Mouse (Mus musculus): ENCODE measurements around the gene Dnajb13. TPM values are rescaled to one million over a fixed set of nuclear protein-coding genes. Genes with fewer than 3 reads are reported as not detected.
A peak's percentile ranks its signal among the peaks of the same experiment; 100 is the strongest.
"Not testable (repeated sequence)": the region's sequence is repeated elsewhere in the genome, so short reads cannot be mapped to it uniquely, and the experiment has no call there.

The Dnajb13 gene
- polyA plus RNA-seq, 1 experiment from 2014 or later, result 0.14 TPM

DNA sequence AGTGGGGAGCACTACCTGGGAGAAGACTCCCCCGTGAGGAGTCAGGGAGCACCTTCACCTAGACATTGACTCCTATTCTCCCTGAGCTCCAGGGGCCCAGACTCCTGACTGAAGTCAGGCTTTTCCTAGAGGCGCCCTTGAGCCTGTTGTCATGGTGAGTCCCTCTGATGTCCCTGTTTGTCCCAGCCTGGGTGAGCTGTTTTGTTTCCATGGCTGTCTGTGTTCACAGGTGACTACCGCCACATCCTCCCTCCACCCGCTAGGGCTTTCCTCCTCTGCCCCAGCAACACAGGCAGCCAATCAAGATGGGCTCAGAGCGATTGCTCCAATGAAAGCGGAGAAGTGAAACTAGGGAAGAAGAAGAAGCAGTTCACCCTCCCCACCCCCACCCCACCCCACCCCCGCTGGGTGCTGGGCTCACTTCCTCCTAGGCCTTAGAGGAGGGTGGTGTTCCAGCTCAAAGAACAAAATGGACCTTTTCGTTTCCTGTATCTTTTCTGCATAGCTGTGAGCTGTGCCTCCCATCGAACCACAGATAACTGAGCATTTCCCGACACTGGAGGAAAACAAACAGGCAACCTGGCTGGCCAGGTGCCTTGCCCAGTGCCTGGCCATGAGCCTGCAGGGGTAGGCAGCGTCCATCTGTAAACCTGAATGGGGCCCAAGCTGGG lies 19.0 kb downstream of the Dnajb13 start:
- Histone ChIP-seq H3K4me3 (peak overlapping the region; percentile 22), H3K4me2 (replicated peaks) (peak overlapping the region; percentile 95), H3K9ac (0 out of 2 replicates have a peak overlapping the region, but pooled peaks have one; percentile 12), H3K36me3 (peaks cover 30% of the 10 kb centered on the region), H3K27me3 (0 out of 2 replicates have a peak, but pooled peaks cover 9% of the 10 kb centered on the region), H3K4me1 (peaks cover 44% of the 10 kb centered on the region), H3K27ac (peak overlapping the region; percentile 86), H3K9me3 (no peaks in the 10 kb centered on the region)
- ATAC-seq (ENCODE audit: insufficient number of reproducible peaks, insufficient read depth, low FRiP score, low TSS enrichment), result peak; percentile 19; the same call in 1 of the 2 replicates
- WGBS, result 25% methylated on average over 11 of the region's 11 CpGs

DNA sequence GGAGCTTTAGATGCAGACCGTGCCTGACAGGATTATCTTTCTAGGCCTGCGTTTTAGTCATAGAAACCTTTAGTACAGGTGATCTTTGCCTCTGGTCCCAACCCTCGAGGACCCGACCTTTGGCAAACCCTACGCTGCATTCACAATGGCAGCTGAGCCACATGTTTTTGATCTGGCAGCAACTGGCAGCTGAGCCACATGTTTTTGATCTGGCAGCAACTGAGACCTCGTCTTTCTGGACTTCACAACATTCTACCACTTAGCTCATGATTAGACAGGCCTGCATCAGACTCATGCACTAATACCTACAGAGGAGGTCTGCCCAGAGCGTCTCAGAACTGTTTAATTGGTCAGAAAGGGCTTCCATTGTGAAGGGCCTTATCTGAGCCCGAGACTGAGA lies 19.7 kb downstream of the Dnajb13 start:
- peak overlapping the region; percentile 22 for H3K4me3 ChIP-seq
- H3K27ac ChIP-seq, result peak overlapping the region; percentile 86
- H3K36me3 ChIP-seq, result peaks cover 30% of the 10 kb centered on the region
- peak overlapping the region; percentile 95 for H3K4me2 ChIP-seq (replicated peaks)
- H3K27me3 ChIP-seq, result 0 out of 2 replicates have a peak, but pooled peaks cover 9% of the 10 kb centered on the region
- ATAC-seq (ENCODE audit: insufficient number of reproducible peaks, insufficient read depth, low FRiP score, low TSS enrichment), result no peak
- no peaks in the 10 kb centered on the region for H3K9me3 ChIP-seq
- peaks cover 44% of the 10 kb centered on the region for H3K4me1 ChIP-seq
- WGBS, result 18% methylated on average over 8 of the region's 8 CpGs
- H3K9ac ChIP-seq, result no peak overlapping the region

DNA sequence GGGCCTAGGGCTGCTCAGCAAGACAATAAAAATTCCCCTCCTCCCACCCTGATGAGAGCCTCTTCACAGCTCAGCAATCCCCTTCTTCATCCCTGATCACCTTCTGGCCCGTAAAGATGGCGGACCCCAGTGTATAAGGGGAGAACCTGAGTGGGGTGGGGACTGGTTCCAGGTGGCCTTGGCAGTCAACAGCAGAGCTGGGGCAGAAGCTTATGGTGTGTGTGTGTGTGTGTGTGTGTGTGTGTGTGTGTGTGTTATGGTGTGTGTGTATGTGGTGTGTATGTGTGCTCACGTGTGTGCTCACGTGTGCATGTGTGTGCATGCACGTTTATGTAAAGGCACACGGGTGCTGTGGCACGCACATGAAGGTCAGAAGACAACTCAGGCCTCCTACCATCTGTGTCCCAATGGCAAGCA lies 20.3 kb downstream of the Dnajb13 start:
- Histone ChIP-seq H3K9me3 (no peaks in the 10 kb centered on the region), H3K27me3 (0 out of 2 replicates have a peak, but pooled peaks cover 9% of the 10 kb centered on the region), H3K4me2 (replicated peaks) (peak overlapping the region; percentile 95), H3K36me3 (peaks cover 25% of the 10 kb centered on the region), H3K4me3 (peak overlapping the region; percentile 47), H3K4me1 (peaks cover 44% of the 10 kb centered on the region), H3K9ac (no peak overlapping the region), H3K27ac (peak overlapping the region; percentile 69; the same call in 1 of the 2 replicates)
- no peak for ATAC-seq (ENCODE audit: insufficient number of reproducible peaks, insufficient read depth, low FRiP score, low TSS enrichment)
- WGBS, result 86% methylated on average over 7 of the region's 7 CpGs

DNA sequence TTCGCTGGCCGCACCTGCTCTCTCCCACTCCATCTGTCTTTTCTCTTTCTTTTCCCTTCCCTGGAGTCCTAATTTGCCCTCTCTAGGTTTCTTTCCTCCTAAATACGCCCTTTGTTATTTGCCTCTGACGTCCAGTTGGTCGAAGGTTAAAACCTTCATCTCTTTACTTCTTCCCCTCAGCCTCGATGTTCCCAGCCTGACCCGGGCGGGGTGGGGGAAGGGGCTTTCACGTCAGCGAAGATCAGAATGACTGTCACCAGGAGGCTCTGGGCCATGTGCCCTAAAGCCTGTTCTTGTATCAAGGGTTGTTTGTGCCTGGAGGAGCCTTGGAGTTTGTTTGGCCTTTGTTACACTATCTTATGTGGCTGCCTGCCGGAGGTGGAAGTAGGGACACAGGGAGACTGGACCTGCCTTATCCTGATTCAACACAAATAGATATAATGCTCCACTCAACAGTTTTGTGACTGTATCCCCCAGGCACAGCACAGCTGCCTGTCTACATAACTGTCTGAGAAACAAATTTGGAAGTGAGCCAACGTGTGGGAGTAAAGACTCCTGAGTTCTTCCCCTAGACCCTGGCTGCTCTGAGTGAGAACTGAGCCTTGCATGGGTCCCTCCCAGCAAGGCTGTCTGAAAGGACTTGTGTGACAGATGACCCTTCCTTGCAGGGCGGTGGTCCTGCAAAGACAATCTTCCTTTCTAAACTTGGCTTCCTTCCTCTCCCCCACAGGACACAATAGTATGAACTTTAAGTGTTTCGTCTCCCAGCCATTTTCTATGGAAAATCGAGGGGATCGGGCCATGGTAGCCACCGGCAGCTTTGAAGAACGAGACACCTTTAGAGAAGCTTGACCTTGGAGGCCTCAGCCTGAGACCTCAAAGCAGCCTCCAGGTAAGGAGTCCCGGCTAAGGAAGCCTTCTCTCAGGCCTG lies 21.0 kb downstream of the Dnajb13 start:
- Histone ChIP-seq H3K9ac (peak overlapping the region; percentile 38), H3K4me2 (replicated peaks) (peak overlapping the region; percentile 95), H3K27me3 (0 out of 2 replicates have a peak, but pooled peaks cover 9% of the 10 kb centered on the region), H3K4me3 (peak overlapping the region; percentile 47), H3K27ac (peak overlapping the region; percentile 69; the same call in 1 of the 2 replicates), H3K4me1 (peaks cover 44% of the 10 kb centered on the region), H3K9me3 (no peaks in the 10 kb centered on the region), H3K36me3 (peaks cover 20% of the 10 kb centered on the region)
- no peak; the same call in 1 of the 2 replicates for ATAC-seq (ENCODE audit: insufficient number of reproducible peaks, insufficient read depth, low FRiP score, low TSS enrichment)
- WGBS, result 35% methylated on average over 19 of the region's 19 CpGs

DNA sequence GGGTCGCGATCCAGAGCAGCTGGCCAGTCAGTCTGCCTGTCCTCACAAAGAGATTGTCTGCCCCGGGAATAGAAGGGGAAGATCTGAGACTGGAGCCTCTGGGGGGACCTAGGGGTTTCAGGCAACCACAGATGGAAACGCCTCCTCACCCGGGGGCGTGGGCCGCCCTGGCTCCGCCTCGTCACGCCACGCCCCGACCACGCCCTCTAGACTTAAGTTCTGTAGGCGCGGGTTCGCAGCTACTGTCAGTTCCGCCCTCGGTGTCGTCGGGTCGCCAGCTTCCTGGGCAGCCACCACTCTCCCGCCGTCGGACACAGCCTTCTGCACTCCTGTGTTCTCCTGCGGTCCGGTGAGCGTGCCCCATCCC lies 21.7 kb downstream of the Dnajb13 start, which contains the start of gene Ucp2:
Gene Ucp2, plus strand, starts transcription at position 221 of the 367 bp plus-strand sequence.
- peak within 1 kb of the TSS; percentile 60 for H3K9ac ChIP-seq
- peaks cover 47% of the 10 kb centered on the region for H3K4me1 ChIP-seq
- no peaks in the 10 kb centered on the region for H3K9me3 ChIP-seq
- 0 out of 2 replicates have a peak, but pooled peaks cover 9% of the 10 kb centered on the region for H3K27me3 ChIP-seq
- ATAC-seq (ENCODE audit: insufficient number of reproducible peaks, insufficient read depth, low FRiP score, low TSS enrichment), result peak; percentile 23; the same call in 1 of the 2 replicates
- peak within 1 kb of the TSS; percentile 95 for H3K4me2 ChIP-seq (replicated peaks)
- 2% methylated on average over 21 of the region's 27 CpGs for WGBS
- H3K36me3 ChIP-seq, result peaks cover 14% of the 10 kb centered on the region
- H3K4me3 ChIP-seq, result peak within 1 kb of the TSS; percentile 47
- peak within 1 kb of the TSS; percentile 69; the same call in 1 of the 2 replicates for H3K27ac ChIP-seq

DNA sequence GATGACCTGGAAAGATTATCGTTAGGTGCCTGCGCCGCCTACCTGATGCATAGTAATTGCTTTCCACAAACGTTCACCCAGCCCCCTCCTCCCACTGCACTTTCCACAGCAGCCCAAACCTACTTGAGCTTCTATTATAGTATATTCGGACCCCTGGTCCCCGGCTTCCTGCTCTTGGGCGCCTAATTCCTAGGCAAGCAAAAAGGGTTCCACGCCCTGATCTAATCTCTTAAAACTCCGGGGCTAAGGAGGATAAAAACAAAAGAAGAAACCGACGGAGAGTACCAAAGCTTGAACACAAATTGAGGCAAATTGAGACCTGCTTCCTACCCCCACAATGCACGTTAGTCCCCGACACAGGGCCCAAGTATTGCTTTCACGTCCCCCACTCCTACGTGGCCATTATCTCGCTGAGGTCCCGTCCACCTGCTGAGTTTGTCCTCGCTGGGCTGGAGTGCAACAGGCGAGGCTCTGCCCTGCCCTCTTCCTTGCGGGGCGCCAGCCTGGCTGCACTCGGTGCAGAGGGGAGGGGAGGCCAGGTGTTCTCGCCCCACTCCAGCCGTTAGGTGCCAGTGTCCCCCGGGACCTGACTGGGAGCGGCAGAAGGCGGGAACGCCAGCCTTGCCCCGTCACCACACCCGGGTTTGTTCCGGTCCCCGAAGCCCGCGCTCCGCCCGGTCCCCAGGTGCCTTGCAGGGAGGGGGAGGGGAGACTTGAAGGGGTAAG lies 22.2 kb downstream of the Dnajb13 start:
- Histone ChIP-seq H3K9ac (peak overlapping the region; percentile 60), H3K36me3 (peaks cover 8% of the 10 kb centered on the region), H3K4me2 (replicated peaks) (peak overlapping the region; percentile 95), H3K4me3 (peak overlapping the region; percentile 47), H3K4me1 (peaks cover 47% of the 10 kb centered on the region), H3K9me3 (no peaks in the 10 kb centered on the region), H3K27ac (peak overlapping the region; percentile 46; the same call in 1 of the 2 replicates), H3K27me3 (0 out of 2 replicates have a peak, but pooled peaks cover 9% of the 10 kb centered on the region)
- under 1% methylated on average over 35 of the region's 36 CpGs for WGBS
- ATAC-seq (ENCODE audit: insufficient number of reproducible peaks, insufficient read depth, low FRiP score, low TSS enrichment), result 0 out of 2 replicates have a peak, but pooled peaks have one; percentile 17

DNA sequence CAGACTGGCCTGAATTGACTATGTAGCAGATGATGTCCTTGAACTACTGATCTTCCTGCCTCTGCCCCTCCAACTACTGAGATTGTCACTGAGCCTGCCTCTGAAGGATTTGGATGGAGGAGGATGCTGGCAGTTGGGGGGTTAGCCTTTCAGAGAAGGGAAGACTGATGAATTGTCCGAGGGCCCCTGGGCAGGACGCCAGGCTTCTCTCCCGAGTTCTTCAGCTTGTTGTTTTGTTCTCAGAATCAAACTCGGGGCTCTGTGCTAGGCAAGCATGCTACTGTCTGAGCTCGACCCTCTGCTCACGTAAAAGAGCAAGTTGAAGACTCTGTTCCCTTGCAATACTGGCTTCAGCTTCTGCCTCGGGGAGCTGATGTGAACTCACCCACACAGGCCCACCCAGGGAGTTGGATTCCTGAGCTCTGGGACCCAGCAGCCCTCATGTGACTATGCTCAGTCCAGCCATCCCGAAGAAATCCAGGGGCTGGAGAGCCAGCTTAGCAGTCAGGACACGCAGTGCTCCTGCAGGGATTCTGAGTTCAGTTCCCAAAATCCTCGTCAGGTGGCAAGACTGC lies 26.2 kb downstream of the Dnajb13 start:
- WGBS, result 38% methylated on average over 10 of the region's 10 CpGs
- Histone ChIP-seq H3K9me3 (no peaks in the 10 kb centered on the region), H3K36me3 (no peaks in the 10 kb centered on the region), H3K4me1 (peaks cover 13% of the 10 kb centered on the region), H3K4me2 (replicated peaks) (no peak overlapping the region), H3K27ac (no peak overlapping the region), H3K9ac (no peak overlapping the region), H3K4me3 (no peak overlapping the region), H3K27me3 (0 out of 2 replicates have a peak, but pooled peaks cover 9% of the 10 kb centered on the region)
- no peak for ATAC-seq (ENCODE audit: insufficient number of reproducible peaks, insufficient read depth, low FRiP score, low TSS enrichment)

DNA sequence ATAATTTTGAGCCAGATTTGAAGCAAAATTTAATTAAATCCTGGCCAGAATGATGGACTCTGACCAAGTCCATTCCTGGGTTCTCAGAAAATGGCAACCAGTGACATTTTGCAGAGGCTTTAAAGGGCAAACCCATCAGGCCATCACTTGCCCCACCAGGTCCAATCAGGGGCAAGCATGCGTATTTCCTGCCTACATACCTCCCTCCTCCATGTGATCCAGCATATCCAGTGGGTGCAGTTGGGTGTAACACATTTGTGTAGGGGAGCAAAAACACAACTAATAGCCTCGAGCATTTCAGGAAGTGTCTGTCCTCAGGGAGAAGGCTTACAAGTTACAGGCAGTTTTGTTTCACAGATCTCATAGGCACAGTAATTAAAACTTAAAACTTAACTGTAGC lies 27.5 kb downstream of the Dnajb13 start:
- Histone ChIP-seq H3K4me3 (no peak overlapping the region), H3K27ac (no peak overlapping the region), H3K27me3 (no peaks in the 10 kb centered on the region), H3K9ac (no peak overlapping the region), H3K4me2 (replicated peaks) (no peak overlapping the region), H3K9me3 (no peaks in the 10 kb centered on the region), H3K4me1 (0 out of 2 replicates have a peak, but pooled peaks cover 3% of the 10 kb centered on the region), H3K36me3 (no peaks in the 10 kb centered on the region)
- no peak for ATAC-seq (ENCODE audit: insufficient number of reproducible peaks, insufficient read depth, low FRiP score, low TSS enrichment)
- WGBS, result 61% methylated on average over 2 of the region's 2 CpGs

DNA sequence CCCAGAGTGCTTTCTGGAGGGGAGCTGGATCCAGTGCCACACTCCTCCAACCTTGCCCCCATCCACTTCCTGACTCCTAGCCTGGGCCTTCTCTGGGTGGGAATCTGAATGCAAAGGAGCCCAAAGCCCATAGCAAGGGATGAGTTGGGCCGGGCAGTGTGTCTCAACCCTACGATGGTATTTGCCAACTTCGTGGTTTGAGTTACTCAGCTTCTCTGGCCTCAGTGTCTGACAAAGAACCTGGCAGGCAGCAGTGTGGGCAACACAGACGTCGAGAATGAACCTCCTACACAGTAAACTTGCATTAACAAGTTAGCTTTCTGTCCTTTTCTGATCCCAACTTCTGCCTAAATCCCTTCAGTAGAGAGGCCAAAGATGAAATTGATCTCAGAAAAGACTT lies 30.3 kb downstream of the Dnajb13 start:
- no peak overlapping the region for H3K27ac ChIP-seq
- no peak for ATAC-seq (ENCODE audit: insufficient number of reproducible peaks, insufficient read depth, low FRiP score, low TSS enrichment)
- H3K36me3 ChIP-seq, result no peaks in the 10 kb centered on the region
- no peaks in the 10 kb centered on the region for H3K9me3 ChIP-seq
- no peak overlapping the region for H3K4me3 ChIP-seq
- no peak overlapping the region for H3K4me2 ChIP-seq (replicated peaks)
- 90% methylated on average over 5 of the region's 5 CpGs for WGBS
- no peak overlapping the region for H3K9ac ChIP-seq
- 0 out of 2 replicates have a peak, but pooled peaks cover 3% of the 10 kb centered on the region for H3K4me1 ChIP-seq
- H3K27me3 ChIP-seq, result no peaks in the 10 kb centered on the region

DNA sequence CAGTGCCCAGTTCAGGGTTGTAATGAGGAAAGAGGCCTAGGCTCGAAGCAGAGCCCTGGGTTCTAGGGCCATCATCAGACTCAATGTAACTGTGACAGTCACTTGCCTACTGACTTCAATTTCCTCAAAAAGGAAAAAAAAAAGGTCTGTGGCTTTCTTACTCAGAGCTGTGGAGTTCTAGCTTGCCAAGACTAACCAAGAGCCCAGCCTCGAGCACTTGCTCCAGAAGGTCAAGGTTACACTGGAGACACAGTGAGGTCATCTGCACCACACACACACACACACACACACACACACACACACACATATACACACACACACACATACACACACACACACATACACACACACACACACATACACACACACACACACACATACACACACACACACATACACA lies 32.7 kb downstream of the Dnajb13 start:
- H3K27me3 ChIP-seq; H3K9me3 ChIP-seq; H3K4me1 ChIP-seq; ATAC-seq (ENCODE audit: insufficient number of reproducible peaks, insufficient read depth, low FRiP score, low TSS enrichment); H3K9ac ChIP-seq; H3K4me3 ChIP-seq; H3K27ac ChIP-seq; H3K4me2 ChIP-seq (replicated peaks); H3K36me3 ChIP-seq: not testable (repeated sequence)
- 76% methylated on average over 2 of the region's 2 CpGs for WGBS
